Mouse (Mus musculus): ENCODE measurements around the gene Akap8l.
A peak's percentile ranks its signal among the peaks of the same experiment; 100 is the strongest.

Akap8l gene

DNA sequence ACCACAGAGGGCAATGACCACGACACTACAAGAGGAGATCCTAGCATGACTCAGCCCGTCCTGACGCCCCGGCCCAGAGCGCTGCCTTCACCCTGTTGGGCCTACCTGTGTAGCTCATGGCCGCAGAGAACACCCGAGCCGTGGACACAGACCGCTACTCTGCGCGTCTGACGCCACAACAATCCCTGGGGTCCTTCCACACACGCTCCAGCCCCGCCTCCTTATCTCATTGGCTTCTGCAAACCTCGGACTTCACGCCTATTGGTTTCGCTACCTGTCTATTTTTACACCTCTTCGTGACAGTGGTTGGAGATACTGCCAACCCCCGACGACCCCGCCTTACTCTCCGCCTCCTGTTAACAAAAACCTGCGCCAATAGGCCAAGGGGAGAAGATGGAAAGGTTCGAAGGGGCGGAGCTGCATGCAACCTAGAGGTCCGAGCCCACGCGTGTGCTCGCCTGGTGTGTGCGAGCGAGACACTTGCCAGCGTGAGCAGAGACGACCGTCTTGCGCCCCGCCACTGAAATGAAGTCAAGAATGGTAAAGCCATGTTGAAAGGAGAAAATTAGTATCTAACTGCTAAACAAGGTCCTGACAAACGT, at the start of gene Akap8l:
TSS of gene Akap8l (minus strand) at position 226 of the 602 bp plus-strand sequence.
- peak; percentile 97 for DNase-seq (ENCODE audit: low read depth, low spot score)

DNA sequence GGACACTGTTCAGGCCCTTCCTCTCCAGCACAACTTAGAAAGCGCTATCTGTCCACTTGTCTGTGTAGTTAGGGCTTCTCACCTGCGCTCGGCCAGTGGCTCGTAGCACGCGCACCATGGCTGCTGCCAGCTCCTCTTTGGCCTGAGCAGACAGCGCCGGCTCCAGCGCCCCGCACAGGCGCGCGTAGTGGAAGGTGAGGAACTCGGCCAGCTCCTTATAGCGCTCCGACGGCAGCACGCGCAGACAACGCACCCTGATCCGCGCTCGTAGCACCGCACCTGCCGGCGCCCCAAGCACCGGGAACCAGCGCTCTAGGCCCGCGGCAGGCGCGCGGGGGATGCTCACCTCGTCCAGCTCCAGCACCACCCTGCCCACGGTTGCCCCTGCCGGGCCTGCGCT, 45.9 kb upstream of the Akap8l start:
- no peak for DNase-seq (ENCODE audit: low read depth, low spot score)

DNA sequence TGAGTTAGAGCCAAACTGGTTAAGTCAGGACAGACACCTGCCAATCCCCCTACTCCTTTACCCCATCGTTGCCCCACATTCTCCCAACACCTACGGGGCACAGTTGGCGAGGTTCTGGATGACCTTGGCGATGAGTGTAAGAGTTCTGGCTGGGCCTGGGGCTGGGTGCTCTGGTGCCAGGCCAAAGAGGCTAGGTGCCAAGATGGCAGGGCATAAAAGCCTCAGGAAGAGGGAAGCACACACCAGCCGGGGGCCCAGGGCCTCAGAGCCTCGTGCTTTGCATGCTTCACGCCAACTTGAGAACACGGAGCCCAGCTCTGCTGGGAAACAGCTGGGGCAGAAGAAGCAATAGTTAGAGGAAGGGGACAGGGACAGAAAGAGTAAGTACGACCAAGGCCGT, 43.5 kb upstream of the Akap8l start:
- DNase-seq (ENCODE audit: low read depth, low spot score) = no peak

DNA sequence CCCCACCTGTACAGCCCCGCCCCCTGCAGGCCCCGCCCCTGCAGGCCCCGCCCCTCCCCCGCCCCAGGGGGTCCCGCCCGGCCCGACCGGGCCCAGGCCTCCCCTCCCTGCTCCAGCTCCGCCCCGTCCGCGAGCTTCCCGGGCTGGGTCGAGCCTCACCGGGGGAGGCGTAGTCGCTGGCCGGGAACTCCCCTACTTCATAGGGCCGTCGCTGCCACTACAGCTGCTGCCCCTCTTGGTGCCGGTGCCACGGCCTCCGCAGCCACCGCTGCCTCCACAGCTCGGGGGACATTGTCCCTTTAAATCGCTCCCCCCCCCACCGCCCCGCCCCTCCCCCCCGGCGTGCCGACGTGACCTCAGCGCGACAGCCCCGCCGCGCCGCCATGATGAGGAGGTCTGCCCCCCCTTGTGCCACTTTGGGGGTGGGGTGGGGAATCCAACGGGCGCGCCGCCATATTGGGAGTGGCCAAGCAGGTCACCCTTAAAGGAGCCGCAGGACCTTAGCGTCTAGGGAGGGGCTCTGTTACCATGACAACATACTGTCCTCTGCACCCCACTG, 38.8 kb upstream of the Akap8l start, which contains the start of gene Wiz:
TSS of gene Wiz (minus strand) at position 339 of the 559 bp plus-strand sequence.
- DNase-seq (ENCODE audit: low read depth, low spot score) = peak; percentile 92

DNA sequence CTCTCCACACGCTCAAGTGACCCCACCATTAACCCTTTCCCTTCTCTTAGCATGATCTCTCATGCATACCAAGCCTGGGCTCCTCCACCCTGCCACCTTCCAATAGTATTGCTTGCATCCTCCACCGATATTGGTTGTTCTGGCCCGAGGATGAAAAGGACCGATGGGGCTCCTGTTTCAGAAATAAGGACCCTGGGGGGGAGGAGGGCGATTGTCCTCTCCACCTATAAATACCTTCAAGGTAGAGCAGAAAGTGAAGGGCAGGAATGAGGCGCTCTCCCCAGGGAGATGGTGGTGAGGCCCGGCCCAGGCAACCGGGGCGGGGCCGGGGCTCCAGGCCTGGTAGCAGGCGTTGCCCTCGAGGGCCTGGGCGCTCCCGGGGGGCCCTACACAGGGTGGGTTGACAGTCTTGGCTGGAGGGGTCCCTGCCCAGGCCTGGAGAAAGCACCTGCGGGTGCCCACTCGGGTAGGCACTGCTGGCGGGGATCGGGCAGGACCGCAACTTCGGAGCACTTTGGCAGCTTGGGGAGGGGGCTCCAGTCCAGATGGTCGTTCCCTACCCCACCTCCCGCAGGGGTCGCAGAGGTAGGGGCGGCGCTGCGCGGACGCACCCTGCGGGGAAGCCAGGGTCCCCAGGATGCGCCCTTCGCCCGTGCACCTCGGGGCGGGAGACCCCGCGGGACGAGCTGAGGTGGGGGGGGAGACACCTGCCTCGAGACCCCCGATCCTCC, 38.1 kb upstream of the Akap8l start:
- peak; percentile 34 for DNase-seq (ENCODE audit: low read depth, low spot score)

DNA sequence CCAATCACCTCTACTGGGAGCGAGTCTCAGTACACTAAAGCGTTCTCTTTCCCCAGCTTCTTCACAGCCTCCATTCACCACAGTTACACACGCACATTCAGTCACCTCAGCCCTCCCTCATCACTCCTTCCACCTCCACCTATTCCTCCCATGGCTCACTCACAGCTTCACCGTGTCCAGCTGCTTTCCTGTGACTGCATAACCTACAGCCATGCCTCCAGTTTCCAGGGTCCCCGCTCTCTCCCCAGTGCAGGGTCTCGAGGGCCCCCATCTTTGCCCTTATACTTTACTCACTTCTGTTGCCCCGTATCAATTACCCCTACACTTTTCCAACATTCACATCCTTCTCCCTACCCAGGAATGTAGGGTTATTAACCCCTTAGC, 37.6 kb upstream of the Akap8l start:
- DNase-seq (ENCODE audit: low read depth, low spot score) = no peak

DNA sequence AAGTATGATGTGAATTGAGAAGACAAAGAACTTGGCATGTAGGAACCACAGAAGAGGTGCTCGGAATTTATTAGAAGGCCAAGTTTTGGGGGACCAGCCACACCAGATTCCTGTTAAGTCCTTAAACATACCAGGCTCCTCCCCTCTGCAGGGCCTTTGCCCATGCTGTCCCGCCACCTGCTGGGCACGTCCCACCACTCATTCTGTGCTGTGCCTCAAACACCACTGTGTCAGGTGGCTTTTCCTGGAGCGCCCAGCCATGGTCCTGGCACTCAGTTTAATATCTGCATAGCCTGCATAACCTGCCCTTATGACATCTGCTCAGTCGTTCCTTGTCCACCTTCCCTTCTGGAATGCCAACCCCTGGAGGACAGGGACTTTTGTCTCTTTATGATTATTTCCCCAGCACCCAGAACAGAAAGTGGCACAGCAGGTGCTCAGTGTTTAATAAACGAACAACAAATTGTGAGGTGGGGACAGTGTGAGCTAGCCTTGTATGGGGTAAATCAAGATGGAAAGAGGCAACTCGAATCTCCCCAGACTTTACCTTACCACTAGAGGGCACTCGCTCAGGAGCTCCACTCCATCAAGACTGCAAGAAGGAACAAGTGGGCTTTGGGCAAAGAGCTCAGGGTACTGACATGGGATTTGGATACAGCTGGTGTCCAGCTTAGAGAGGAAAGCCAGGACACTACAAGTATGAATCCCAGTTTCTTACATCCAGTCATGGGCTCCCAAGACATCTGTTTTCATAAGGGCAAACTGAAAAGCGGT, 36.4 kb upstream of the Akap8l start:
- peak; percentile 72 for DNase-seq (ENCODE audit: low read depth, low spot score)

DNA sequence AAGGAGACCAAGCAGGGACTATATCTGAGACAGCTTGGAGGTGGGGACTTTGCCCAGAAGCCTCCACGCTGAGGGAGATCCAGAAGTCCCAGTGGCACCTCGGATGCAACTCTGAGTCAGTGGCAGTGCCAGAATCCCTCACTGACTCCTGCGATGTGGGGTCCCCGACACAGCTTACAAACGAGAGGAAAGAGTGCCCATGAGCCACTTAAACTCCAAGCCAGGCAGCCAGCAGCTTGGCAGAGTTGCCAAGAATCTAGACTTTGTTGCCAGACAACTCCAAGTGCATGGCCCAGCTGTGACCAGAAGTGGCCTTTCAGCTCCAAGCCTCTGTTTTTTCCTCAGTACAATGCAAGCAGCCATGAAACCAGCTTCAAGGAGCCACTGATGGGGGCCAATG, 33.3 kb upstream of the Akap8l start:
- no peak for DNase-seq (ENCODE audit: low read depth, low spot score)

DNA sequence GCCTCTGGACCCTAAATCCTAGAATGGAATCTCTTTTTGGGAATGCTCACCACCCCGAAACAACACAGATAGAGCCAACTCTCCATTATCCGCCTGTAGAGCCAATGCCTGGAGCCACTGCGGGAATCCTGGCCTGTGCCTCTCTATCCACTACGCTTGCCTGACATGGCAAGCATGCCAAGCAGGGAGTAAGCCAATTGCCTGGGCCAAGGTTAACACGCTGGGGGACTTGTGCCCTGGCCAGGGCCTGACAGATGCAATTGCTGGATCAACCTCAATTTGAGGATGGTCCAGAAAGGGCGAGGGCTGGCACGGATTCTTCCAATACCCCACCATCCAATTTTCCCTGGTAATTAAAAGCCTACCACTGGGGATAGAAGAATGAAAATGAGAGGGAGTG, 32.2 kb upstream of the Akap8l start:
- no peak for DNase-seq (ENCODE audit: low read depth, low spot score)

DNA sequence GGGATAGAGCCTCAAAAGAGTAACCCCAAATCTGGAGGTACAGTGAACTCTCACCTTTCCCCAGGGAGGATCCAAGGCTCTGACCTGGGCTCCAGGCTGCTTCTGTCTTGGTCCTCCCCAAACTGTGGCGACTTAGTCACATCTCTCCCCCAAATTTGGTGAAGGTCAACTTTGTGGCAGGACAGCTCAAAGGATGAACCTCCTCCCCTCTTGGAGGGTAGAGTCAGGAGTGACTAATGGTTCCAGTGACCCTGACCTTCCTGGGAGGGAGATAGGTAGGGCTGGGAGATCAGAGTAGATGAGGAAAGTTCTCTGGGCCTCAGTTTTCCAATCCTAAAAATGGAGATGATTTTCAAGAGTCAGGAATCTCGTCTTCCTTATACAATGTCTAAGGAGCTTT, 28.4 kb upstream of the Akap8l start:
- DNase-seq (ENCODE audit: low read depth, low spot score) = no peak

DNA sequence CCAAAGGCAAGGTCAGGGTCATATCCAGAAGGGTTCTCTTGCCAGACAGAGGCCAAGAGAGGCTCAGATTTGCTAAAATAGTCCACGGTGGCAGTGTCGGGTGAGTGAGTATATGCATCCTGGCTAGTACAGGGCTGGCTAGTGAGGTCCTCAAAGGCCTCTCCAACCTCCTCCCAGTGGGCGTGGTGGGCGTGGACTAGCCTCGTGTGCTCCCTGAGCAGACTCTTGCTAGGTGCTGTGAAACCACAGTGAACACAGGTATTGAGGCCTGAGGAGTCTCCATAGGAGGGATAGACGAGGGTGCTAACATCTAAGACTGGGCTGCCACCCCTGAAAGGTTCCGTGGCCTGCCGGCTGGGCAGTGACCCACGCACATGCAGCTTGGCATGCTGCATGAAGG, 26.7 kb upstream of the Akap8l start:
- no peak for DNase-seq (ENCODE audit: low read depth, low spot score)

DNA sequence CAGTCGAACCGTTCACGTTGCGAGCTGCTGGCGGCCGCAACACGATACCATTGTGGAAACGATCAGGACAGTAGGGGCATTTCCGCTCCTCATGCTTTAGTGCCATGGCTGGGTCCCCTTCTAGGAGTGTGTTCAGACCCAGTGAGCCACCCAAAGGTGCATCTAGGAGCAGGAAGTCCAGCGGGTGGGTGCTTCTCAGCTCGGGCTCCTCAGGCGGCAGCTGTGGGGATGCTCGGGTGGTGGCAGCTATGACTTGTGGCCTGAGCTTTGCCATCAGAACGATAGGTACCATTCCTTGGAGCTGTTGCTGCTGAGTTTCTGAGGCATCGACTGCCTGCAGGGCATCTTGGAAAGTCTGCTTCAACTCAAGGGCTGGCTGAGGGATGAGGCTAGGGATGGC, 26.1 kb upstream of the Akap8l start:
- DNase-seq (ENCODE audit: low read depth, low spot score) = no peak

DNA sequence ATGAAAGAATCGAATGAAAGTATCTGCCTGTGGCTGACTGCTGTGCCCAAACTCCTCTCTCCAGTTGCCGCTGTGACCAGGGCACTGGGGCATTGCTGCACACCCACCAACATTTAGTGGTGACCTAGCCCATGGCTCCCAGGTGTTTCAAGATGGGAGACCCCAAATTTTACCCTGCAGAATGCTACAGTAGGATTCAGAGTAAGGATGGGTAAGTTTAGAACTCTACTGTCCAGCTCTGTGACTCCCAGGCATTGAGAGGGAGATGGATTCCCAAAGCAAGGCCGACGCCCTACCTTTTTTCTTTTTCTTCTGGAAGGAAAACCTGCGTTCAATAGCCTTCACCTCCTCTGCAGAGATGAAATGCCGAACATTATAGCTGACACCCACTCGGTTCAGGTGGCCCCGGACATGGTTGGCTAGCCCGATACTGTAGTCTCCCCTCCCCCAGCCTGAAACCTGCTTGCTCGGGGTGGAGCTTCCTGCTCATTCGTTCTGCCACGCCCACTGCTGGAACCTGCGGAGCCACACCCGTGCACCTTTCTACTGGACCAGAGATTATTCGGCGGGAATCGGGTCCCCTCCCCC, 18.7 kb upstream of the Akap8l start:
- peak; percentile 70 for DNase-seq (ENCODE audit: low read depth, low spot score)

DNA sequence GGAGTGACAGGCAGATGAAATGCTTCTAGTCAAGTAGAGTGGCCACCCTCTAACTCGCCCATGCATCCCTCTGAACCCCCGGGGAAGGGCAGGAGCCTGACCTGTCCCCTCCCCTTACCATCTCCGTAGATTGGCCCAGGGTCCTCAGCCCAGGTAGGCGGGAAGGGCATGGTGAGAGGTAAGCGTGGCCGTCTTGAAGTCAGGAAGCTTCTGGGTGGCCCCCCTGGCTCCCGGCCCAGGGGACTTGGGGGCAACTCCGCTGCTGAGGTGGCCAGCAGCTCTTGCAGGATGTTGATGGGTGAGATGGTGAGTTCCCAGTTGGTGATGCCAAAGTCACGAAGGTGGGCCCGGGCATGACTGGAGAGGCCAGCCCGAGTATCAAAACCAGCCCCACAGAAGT, 17.3 kb upstream of the Akap8l start:
- no peak for DNase-seq (ENCODE audit: low read depth, low spot score)

DNA sequence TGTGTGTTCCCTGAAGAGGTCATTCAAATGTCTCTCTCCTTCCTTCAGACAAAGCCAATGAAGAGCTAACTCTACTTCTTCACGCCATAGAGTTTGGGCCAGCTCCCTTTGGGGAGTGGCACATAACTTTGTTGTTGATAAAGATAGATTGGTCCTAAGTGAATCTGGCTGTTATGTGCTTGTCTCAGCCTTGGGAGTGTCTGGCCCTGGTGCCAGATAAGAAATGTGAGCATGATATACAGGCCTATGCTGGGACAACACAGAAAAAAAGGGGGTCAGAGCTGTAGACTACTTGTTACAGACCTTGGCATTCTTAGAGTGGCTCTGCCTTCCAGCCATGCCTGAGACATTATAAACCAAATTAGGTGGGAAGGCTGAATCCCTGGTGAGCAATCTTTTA, 14.9 kb upstream of the Akap8l start:
- no peak for DNase-seq (ENCODE audit: low read depth, low spot score)

DNA sequence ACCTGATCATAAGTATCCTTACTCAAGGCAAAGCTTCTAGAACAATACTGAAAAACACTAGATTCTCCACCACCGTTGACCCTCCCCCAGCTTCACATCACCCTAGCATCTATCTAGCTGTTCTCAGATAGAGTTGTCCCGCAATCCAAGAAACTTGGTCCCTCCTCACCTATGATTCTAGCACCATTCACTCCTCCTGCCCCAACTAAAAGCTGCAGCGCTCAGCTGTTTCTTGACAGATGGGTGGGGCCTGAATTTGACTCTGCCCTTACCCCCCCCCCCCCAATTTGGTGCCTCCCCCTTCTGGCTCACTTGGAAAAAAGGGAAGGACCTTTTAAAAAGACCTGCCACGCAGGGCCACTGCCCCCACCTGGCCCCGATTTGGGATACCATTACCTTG, 14.4 kb upstream of the Akap8l start:
- DNase-seq (ENCODE audit: low read depth, low spot score) = no peak

DNA sequence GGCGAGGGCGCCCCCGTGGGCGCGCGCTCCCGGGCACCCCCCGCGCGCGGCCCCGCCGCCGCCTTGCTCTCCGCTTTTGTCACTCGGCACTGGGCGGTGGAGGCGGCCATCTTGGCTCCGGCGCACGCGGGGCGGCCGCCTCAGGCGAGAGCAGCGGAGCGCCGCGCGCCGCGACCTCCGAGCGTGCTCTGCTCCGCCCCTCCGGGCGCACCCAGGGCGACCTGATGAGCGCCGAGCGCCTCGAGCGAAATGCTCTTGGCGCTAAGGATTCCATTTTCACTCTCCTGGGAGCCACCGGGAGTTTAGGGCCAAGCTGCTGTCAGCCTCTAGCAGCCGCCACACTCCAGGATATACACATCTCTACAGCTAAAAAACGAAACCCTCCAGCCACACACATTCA, 13.9 kb upstream of the Akap8l start:
- DNase-seq (ENCODE audit: low read depth, low spot score) = peak; percentile 89

DNA sequence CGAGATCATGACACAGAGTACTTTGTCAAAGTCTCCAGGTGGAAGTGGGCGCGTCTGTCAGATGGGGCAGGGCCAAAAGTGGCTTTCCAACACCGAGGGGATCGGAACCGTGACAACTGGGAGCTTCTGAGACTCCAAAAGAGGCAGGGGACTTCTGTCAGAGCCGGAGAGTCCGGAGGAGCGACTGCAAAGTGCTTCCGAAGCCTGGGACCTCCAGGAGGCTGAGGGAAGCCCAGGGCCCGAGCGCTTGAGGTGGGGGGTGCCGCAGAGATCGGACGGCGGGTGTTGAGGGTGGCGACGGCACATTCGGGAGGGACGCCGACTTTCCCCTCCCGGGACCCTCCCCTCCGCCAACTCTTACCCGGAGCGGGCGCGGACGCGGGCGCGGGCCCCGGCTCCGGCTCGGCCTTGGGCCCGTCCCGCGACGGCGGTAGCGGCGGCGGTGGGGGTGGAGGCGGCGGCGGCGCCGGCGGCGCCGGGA, 13.5 kb upstream of the Akap8l start:
- no peak for DNase-seq (ENCODE audit: low read depth, low spot score)

DNA sequence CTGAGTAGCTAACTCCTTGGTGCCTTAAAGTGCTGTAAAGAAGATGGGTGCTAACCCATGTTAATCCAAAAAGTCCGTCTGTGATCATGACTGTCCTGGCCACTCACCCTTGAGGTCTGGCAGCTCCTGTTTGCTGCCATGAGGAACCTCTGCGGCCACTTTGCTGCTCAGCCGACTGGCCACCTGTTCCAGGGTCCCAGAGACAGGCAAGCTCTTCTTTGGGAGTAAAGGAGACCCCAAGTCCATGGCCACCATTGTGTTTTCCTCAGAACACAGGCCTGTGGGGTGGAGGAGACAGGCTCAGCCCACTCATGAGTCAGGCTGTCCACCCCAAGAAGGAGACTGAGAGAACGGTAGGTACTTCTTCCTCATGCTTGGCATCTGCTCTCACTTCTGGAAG, 12.3 kb upstream of the Akap8l start:
- no peak for DNase-seq (ENCODE audit: low read depth, low spot score)

DNA sequence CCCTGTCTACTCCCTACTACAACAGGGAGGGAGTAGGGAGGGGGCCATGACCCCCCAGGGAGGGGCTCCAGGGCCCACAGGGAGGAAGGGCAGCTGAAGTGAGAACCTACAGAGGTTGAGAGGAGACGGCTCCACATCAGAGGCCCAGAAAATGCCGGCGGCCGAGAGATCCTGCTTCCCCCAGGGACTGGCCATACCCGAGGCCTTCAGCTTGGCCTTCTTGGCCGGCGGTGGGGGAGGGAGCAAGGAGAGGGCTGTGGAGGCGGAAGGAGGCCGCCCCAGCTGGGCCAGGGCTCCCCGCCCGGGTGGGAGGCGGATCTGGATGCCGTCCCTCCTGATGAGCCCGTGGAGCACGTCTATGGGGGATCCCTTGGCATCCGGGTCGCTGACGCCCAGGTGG, 9.5 kb upstream of the Akap8l start:
- no peak for DNase-seq (ENCODE audit: low read depth, low spot score)

DNA sequence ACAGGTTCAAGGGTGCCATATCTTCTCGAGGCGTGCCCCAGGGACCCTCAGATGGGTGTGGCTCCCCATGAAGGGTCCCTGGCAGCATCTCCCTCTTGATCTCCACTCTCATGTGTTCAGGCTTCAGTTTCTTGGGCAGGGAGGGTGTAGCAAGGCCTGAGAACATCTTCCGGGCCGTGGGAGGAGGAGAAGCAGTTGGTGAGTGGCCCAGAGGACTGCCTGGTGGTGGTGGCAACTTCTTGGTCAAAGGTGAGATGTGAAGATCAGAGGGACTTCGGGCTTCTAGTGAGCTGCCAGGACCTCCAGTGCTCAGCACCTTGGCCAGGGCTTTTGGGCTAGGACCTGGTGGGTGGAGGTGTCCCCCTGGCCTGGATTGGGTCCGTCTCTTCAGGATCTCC, 8.5 kb upstream of the Akap8l start:
- no peak for DNase-seq (ENCODE audit: low read depth, low spot score)

Measured in CD4-positive helper T cell, adult 2 months (primary cell).